Mouse (Mus musculus) forebrain, embryonic 16.5 days (tissue): Measurements from ENCODE around the gene Fkbp10. TPM values are rescaled to one million over a fixed set of nuclear protein-coding genes. Genes with fewer than 3 reads are reported as not detected.

Experiments used
- ATAC-seq: fragments of 200-750 bp; cut with Nextera tagmentation; 2 replicates; pipeline ENCODE4 v1.8.0; 2017; ENCODE audit warnings: mild to moderate bottlenecking, moderate library complexity
- H3K27ac ChIP-seq: fragments of 300-500 bp; sonication (generic); 2 replicates; pipeline ENCODE4 v1.5.1; 2014; ENCODE audit warnings: low read length, control low read depth
- H3K27me3 ChIP-seq: fragments of 300-500 bp; sonication (generic); replicated peaks from 2 replicates; pipeline ENCODE4 v1.6.1; 2014; ENCODE audit warnings: low read length; ENCODE audit not compliant: control insufficient read depth, insufficient read depth
- H3K36me3 ChIP-seq: fragments of 300-500 bp; sonication (generic); 2 replicates; pipeline ENCODE4 v1.6.1; 2014; ENCODE audit not compliant: control insufficient read depth, insufficient read depth
- H3K4me1 ChIP-seq: fragments of 300-500 bp; sonication (generic); replicated peaks from 2 replicates; pipeline ENCODE4 v1.6.1; 2014; ENCODE audit warnings: low read length; ENCODE audit not compliant: control insufficient read depth, insufficient read depth
- H3K4me2 ChIP-seq: fragments of 300-500 bp; sonication (generic); 2 replicates; pipeline ENCODE4 v1.6.1; 2014; ENCODE audit warnings: mild to moderate bottlenecking, low read length, control low read depth
- H3K4me3 ChIP-seq: fragments of 300-500 bp; sonication (generic); replicated peaks from 2 replicates; pipeline ENCODE4 v1.5.1; 2014; ENCODE audit warnings: mild to moderate bottlenecking, low read length, control low read depth
- H3K9ac ChIP-seq: fragments of 300-500 bp; sonication (generic); replicated peaks from 2 replicates; pipeline ENCODE4 v1.6.1; 2014; ENCODE audit warnings: low read depth, low read length, control low read depth
- H3K9me3 ChIP-seq: fragments of 300-500 bp; sonication (generic); 2 replicates; pipeline ENCODE4 v1.6.1; 2016; ENCODE audit warnings: low read length; ENCODE audit not compliant: control insufficient read depth
- WGBS: fragments of 180-500 bp; shearing (Covaris S2); extraction: QIAGEN DNeasy Blood & Tissue Kit; methylation state at CpG from one replicate; pipeline ENCODE4 v1.1.7; 2014; 5-methylcytosine and 5-hydroxymethylcytosine counted together
- polyA plus RNA-seq: library from polyadenylated mRNA; unstranded; fragments of >200 nt; fragmentation: Nextera tagmentation; extraction: Ambion mirVana; gene quantifications from 2 replicates; pipeline ENCODE4 v1.2.1, GENCODE M21; 2015

The Fkbp10 gene
- polyA plus RNA-seq, 1 experiment from 2014 or later = 18.4 TPM

DNA sequence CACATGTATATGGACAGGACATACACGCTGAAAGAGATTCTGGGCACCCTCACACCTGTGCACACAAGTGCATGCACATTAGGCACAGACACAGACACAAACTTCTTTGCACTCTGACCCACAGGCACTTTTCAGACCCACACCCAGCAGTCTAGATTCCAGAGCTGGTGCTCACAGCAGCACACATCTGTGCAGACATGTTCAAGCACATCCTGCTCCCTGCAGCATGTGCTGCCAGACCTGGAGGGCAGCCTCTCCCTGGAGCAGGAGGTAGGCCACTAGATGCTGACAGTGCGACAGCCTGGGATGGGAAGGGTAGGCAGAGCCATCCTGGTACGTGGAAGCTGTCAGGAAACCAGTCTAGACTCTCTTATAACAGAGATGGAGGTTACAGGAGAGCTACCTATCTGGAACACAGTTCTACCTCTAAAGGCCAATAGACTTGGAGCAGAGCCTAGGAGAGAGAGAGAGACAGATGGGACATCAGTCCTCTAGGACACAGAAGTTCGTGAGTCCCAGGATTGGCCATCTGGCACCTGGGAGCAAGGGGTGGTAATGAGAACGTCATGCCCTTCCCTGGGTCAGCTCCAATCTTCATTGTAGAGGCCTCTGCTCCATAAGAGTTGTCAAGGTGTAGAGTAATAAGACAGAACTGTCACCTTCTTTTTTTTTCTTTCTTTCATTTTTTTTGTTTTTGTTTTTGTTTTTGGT is 8.3 kb upstream of the Fkbp10 start:
- no peaks in the 10 kb centered on the region for H3K27me3 ChIP-seq
- no peak for ATAC-seq
- H3K9me3 ChIP-seq = no peaks in the 10 kb centered on the region
- no peaks in the 10 kb centered on the region for H3K36me3 ChIP-seq
- H3K4me2 ChIP-seq = no peak overlapping the region
- no peak overlapping the region for H3K27ac ChIP-seq
- H3K9ac ChIP-seq = no peak overlapping the region
- peaks cover 4% of the 10 kb centered on the region for H3K4me1 ChIP-seq
- no peak overlapping the region for H3K4me3 ChIP-seq
- 76% methylated on average over 5 of the region's 5 CpGs for WGBS

DNA sequence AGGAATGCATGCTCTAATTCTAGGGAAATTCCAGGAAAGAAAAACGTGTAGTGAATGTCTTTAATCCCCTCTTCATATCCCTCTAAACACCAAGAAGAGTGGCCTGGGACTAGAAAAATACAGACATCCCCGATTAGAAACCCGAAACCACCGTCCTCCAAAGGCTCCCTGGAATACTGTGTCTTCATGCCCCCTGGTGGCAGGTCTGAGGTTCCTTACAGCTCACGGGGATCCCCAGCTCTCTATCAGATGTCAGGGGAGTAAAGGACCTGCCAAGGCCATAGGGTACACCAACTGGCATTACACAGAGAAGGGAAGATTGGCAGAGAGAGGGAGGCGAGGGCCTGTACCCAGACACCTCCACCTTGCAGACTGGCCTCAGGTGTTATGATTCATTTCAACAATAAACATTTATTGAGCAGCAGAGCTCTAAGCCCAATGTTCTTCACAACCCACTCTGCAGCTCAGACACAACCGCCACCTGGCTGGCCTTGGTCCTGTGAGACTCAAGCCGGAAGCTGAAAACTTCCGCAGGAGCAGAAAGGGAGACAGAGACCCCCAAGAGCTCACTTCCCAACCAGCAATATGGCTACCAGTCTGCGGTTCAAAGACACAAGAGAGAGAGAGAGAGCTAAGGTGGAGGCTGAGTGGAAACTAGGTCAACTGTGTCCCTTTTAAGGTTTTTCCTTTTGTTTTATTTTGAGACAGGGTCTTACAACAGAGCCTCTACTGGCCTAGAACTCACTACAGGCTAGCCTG is 7.2 kb upstream of the Fkbp10 start:
- H3K36me3 ChIP-seq = no peaks in the 10 kb centered on the region
- WGBS = 39% methylated on average over 10 of the region's 10 CpGs
- H3K4me1 ChIP-seq = peaks cover 5% of the 10 kb centered on the region; the same call in 1 of the 2 replicates
- H3K27me3 ChIP-seq = no peaks in the 10 kb centered on the region
- no peaks in the 10 kb centered on the region for H3K9me3 ChIP-seq
- no peak overlapping the region for H3K9ac ChIP-seq
- no peak overlapping the region for H3K4me2 ChIP-seq
- no peak overlapping the region for H3K4me3 ChIP-seq
- no peak overlapping the region for H3K27ac ChIP-seq
- ATAC-seq = 0 out of 2 replicates have a peak, but pooled peaks have one; percentile 36

DNA sequence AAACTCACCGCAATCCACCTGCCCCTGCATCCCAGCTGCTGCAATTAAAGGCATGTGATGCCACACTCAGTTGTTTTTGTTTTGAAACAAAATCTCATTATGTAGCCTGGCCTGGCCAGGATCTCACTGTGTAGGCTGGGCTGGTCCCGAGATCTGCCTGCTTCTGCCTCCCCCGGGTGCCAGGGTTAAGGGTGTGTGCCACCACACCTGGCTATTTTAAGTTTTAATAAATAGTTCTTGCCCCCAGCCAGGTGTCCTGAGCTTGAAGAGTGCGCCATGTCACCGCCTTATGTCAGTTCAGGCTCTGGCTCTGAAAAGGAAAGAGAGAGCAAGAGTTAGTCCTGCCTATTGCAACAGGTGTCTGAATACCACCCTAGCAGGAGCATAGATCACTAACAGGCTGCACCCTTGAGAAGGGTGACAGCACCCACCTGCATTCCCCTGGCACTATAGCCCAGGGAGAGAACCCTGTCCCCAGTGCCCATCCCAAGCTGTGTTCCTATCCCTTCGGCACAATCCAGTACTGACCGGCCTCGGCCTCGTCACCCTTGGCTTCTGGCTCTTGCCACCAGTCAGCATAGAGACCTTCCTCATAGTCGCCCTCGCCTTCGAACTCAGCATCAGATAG is 6.5 kb upstream of the Fkbp10 start:
- peaks cover 9% of the 10 kb centered on the region; the same call in 1 of the 2 replicates for H3K4me1 ChIP-seq
- 92% methylated on average over 12 of the region's 12 CpGs for WGBS
- H3K27me3 ChIP-seq = no peaks in the 10 kb centered on the region
- no peak overlapping the region for H3K27ac ChIP-seq
- no peak overlapping the region for H3K4me3 ChIP-seq
- no peak overlapping the region for H3K9ac ChIP-seq
- no peaks in the 10 kb centered on the region for H3K36me3 ChIP-seq
- no peaks in the 10 kb centered on the region for H3K9me3 ChIP-seq
- ATAC-seq = no peak
- H3K4me2 ChIP-seq = no peak overlapping the region

DNA sequence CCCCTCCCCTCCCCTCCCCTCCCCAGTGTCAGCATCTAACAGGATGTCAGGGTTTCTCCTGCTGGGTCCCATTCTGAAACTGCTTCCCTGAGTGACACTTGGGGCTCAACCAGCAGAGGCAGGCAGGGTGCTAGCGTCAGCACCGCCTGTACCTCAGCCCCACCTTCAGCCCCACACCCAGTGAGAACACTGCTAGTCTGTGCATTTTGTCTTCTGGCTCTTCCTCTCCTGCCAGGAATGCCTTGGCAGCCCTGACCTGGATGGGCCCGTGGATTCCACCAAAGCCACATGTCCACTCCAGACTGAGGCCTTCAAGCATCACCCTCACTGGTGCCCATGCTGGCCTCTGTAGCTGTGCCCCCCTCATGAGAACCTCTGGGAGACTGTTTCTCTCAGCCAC is 5.8 kb upstream of the Fkbp10 start:
- ATAC-seq = no peak
- H3K27ac ChIP-seq = no peak overlapping the region
- no peaks in the 10 kb centered on the region for H3K36me3 ChIP-seq
- no peaks in the 10 kb centered on the region for H3K27me3 ChIP-seq
- H3K9ac ChIP-seq = no peak overlapping the region
- peaks cover 14% of the 10 kb centered on the region for H3K4me1 ChIP-seq
- WGBS = 82% methylated on average over 3 of the region's 3 CpGs
- H3K9me3 ChIP-seq = no peaks in the 10 kb centered on the region
- H3K4me2 ChIP-seq = no peak overlapping the region
- H3K4me3 ChIP-seq = no peak overlapping the region

DNA sequence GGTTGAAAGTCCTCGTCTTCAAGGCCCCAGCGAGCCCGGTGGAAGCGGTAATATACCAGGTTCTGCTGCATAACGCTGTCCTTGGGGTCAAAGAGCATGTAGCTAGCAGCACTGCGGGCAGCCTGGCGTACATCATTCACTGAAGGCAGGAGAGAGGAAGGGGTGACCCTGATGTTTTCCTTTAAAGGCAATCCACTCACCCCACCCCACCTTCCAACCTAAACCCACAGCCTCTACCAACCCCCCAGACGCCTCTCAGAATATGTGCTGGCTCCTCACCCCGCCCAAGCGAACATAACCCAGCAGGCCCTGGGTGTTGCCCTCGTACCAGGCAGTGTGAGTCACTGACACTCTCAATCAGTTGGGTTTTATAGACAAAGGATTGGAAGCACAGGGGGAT is 3.8 kb upstream of the Fkbp10 start:
- H3K9ac ChIP-seq = no peak overlapping the region
- 88% methylated on average over 11 of the region's 11 CpGs for WGBS
- peaks cover 21% of the 10 kb centered on the region for H3K4me1 ChIP-seq
- no peak for ATAC-seq
- H3K9me3 ChIP-seq = no peaks in the 10 kb centered on the region
- no peaks in the 10 kb centered on the region for H3K36me3 ChIP-seq
- no peak overlapping the region for H3K4me2 ChIP-seq
- H3K27me3 ChIP-seq = peaks cover 11% of the 10 kb centered on the region
- no peak overlapping the region for H3K27ac ChIP-seq
- H3K4me3 ChIP-seq = no peak overlapping the region

DNA sequence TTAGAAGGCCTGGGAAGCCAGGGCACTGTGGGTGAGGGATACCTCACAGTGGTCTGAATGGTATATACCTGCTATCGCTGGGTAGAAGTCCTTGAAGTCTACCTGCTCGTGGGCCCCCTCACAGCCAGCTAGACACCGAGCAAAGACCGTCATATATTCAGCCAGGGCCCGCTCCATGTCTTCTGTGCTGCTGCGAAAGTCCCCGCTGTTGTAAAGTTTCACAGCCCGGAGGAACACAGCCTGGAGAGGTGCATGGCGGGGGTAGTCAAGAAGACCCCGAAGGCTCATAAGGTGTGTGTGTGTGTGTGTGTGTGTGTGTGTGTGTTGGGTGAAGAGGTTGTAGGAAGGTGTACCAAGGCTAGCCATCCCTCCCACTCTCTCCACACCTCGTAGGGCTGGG is 2.0 kb upstream of the Fkbp10 start:
- no peak overlapping the region for H3K27ac ChIP-seq
- ATAC-seq = no peak
- H3K9ac ChIP-seq = peak overlapping the region; percentile 72
- H3K4me1 ChIP-seq = peaks cover 21% of the 10 kb centered on the region
- H3K4me2 ChIP-seq = peak overlapping the region; percentile 73
- no peaks in the 10 kb centered on the region for H3K36me3 ChIP-seq
- no peaks in the 10 kb centered on the region for H3K9me3 ChIP-seq
- 78% methylated on average over 11 of the region's 11 CpGs for WGBS
- H3K27me3 ChIP-seq = peaks cover 11% of the 10 kb centered on the region
- H3K4me3 ChIP-seq = peak overlapping the region; percentile 70

DNA sequence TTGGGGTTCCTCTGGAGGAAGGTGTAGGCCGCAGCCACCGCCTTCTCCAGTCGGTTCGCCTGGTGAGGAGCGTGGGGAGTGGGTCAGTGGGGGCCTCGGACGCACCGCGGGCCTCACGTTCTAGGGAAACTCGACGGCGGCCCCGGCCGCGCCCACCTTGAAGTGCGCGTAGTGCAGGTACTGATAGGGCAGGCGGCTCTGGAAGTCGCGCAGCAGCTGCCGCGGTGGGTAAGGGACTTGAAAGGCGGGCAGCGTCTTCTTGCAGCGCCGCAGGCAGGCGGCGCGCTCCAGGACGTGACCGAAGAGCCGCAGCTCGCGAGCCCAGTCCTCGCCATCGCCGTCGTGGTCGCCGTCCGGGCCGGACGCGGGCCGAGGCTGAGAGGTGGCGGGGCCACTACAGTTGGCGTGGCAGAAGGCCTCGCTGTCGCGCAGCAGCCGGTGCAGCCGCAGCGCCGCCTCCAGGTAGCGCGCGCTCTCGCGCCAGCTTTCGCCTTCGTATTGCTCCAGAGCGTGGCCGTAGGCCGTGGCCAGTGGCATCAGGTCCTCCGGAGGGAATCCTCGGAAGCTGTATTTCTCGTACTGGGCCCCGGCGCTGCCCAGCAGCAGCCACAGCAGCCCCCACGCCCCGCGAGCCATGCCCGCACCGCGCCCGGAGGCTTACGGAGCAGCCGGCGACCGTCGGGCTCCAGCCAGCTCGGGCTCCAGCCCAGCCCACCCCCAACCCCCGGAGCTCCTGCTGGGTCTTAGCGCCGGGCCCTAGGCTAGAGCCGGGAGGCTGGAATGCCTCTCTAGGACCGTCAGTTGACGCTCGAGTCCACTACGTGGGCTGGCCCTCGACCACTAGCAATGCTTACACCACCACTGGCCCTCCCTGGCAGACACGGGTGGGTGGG is 1.2 kb upstream of the Fkbp10 start, which contains the start of gene P3h4:
Gene P3h4, minus strand, starts transcription at position 816 of the 893 bp plus-strand sequence.
- 2% methylated on average over 92 of the region's 93 CpGs for WGBS
- peak; percentile 93 for ATAC-seq
- H3K4me3 ChIP-seq = peak within 1 kb of the TSS; percentile 70
- H3K27me3 ChIP-seq = peaks cover 11% of the 10 kb centered on the region
- peak within 1 kb of the TSS; percentile 72 for H3K9ac ChIP-seq
- no peaks in the 10 kb centered on the region for H3K36me3 ChIP-seq
- H3K4me2 ChIP-seq = peak within 1 kb of the TSS; percentile 73
- peak within 1 kb of the TSS; percentile 61; the same call in 1 of the 2 replicates for H3K27ac ChIP-seq
- no peaks in the 10 kb centered on the region for H3K9me3 ChIP-seq
- peaks cover 21% of the 10 kb centered on the region for H3K4me1 ChIP-seq

DNA sequence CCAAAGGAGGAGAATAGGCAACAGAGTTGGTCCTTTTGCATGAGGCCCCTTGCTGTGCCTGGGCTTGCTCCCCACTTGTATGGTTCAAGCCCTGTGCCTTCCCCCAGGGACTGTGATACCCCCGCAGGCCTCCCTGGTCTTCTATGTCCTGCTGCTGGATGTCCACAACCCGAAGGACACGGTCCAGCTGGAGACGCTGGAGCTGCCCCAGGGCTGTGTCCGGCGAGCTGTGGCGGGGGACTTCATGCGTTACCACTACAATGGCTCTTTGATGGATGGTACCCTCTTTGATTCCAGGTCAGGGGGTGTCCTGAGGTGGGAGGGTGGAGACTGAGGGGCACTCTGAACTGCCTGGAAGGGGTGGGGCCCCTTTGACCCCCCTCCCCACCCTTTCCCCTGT is 6.0 kb downstream of the Fkbp10 start:
- no peaks in the 10 kb centered on the region for H3K27me3 ChIP-seq
- no peaks in the 10 kb centered on the region for H3K4me1 ChIP-seq
- H3K9ac ChIP-seq = no peak overlapping the region
- ATAC-seq = no peak
- no peaks in the 10 kb centered on the region for H3K36me3 ChIP-seq
- WGBS = 77% methylated on average over 8 of the region's 8 CpGs
- H3K4me2 ChIP-seq = no peak overlapping the region
- no peak overlapping the region for H3K4me3 ChIP-seq
- no peaks in the 10 kb centered on the region for H3K9me3 ChIP-seq
- H3K27ac ChIP-seq = no peak overlapping the region
